Comparison of ENCODE assay signal across 11 mouse cellular contexts in genomic region chr17:71126001-71126400, GRCm38 (mm10).
"Had no signal": no experiment of that assay in that cellular context is flagged by ENCODE, and none has a peak within 500 bp of the region (broad histone marks: within the 10 kb centered on the region; RNA-seq: fewer than 3 reads in every experiment).

No protein-coding gene starts in this region.

- ATAC-seq: lung, postnatal 0 days; midbrain, embryonic 15.5 days had no signal

- H3K4me3 ChIP-seq: liver, embryonic 15.5 days; midbrain, embryonic 15.5 days; neural tube, embryonic 13.5 days had no signal

- H3K27ac ChIP-seq: liver, embryonic 15.5 days; midbrain, embryonic 15.5 days; neural tube, embryonic 13.5 days had no signal

- H3K27me3 ChIP-seq: liver, embryonic 15.5 days; midbrain, embryonic 15.5 days; neural tube, embryonic 13.5 days had no signal

- H3K4me1 ChIP-seq: midbrain, embryonic 15.5 days had no signal

- DNase-seq: kidney, adult 18-20 months; lung, adult 2 months; retina, postnatal 1 day; right cerebral cortex, postnatal 4 days; thymus, adult 2 months had no signal

- H3K9me3 ChIP-seq: liver, embryonic 15.5 days; midbrain, embryonic 15.5 days; neural tube, embryonic 13.5 days had no signal

- H3K9ac ChIP-seq: liver, embryonic 15.5 days; midbrain, embryonic 15.5 days; neural tube, embryonic 13.5 days had no signal

- H3K4me2 ChIP-seq: liver, embryonic 11.5 days; liver, embryonic 15.5 days; midbrain, embryonic 11.5 days; midbrain, embryonic 15.5 days; neural tube, embryonic 13.5 days had no signal

- H3K36me3 ChIP-seq: liver, embryonic 15.5 days; midbrain, embryonic 15.5 days; neural tube, embryonic 13.5 days had no signal
